ENCODE assay signal across 22 mouse cellular contexts in the genomic region with DNA sequence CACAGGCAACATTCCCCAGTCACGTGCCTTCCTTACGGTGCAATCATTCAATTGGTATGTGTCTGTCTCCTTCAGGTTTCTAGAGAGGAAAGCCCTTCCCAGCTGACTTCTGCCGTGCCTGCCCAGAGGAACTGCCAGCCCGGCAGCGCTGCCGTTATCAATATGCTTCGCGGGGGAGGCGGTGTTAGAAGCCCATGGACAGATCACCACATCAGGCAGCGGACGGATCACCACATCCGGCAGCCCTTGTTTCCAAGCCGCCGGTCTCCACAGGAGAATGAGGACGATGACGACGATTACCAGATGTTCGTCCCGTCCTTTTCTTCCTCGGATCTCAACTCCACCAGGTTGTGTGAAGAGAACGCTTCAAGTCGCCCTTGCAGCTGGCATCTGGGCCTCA.
"Had no signal": no experiment of that assay in that cellular context is flagged by ENCODE, and none has a peak within 500 bp of the region (broad histone marks: within the 10 kb centered on the region; RNA-seq: fewer than 3 reads in every experiment).

No protein-coding gene starts in this region.

- H3K27me3 ChIP-seq: limb, embryonic 13.5 days; liver, embryonic 12.5 days; liver, embryonic 15.5 days; lung, embryonic 15.5 days; megakaryocyte, embryonic 14.5 days; midbrain, embryonic 13.5 days; neural tube, embryonic 13.5 days had no signal

- H3K4me1 ChIP-seq: limb, embryonic 13.5 days; liver, embryonic 12.5 days; liver, embryonic 15.5 days; lung, embryonic 15.5 days; megakaryocyte, embryonic 14.5 days; midbrain, embryonic 10.5 days; midbrain, embryonic 13.5 days; neural tube, embryonic 13.5 days had no signal

- H3K4me3 ChIP-seq: layer of hippocampus, adult 2 months; limb, embryonic 10.5 days; limb, embryonic 13.5 days; liver, embryonic 12.5 days; liver, embryonic 15.5 days; lung, embryonic 15.5 days; megakaryocyte, embryonic 14.5 days; midbrain, embryonic 10.5 days; midbrain, embryonic 13.5 days; myocyte; neural tube, embryonic 13.5 days had no signal

- H3K27ac ChIP-seq: kidney, postnatal 0 days; layer of hippocampus, adult 2 months; limb, embryonic 10.5 days; limb, embryonic 13.5 days; liver, embryonic 12.5 days; liver, embryonic 15.5 days; lung, embryonic 15.5 days; midbrain, embryonic 10.5 days; midbrain, embryonic 13.5 days; neural tube, embryonic 13.5 days had no signal

- ATAC-seq: liver, embryonic 12.5 days; midbrain, embryonic 13.5 days; midbrain, embryonic 16.5 days had no signal

- H3K4me2 ChIP-seq: limb, embryonic 13.5 days; liver, embryonic 12.5 days; liver, embryonic 15.5 days; lung, embryonic 15.5 days; midbrain, embryonic 13.5 days; neural tube, embryonic 13.5 days had no signal

- DNase-seq: kidney, postnatal 25 days; layer of hippocampus, adult 9-11 months; liver; lung, adult 18-20 months; lung, postnatal 10 days; lung, postnatal 36 days; retina, postnatal 1 day; right cerebral cortex, postnatal 25 days; thymus, postnatal 25 days had no signal

- H3K9me3 ChIP-seq: limb, embryonic 10.5 days; limb, embryonic 13.5 days; liver, embryonic 12.5 days; liver, embryonic 15.5 days; lung, embryonic 15.5 days; midbrain, embryonic 10.5 days; midbrain, embryonic 13.5 days; neural tube, embryonic 13.5 days had no signal

- H3K36me3 ChIP-seq: liver, embryonic 15.5 days had no signal

- H3K9ac ChIP-seq: limb, embryonic 13.5 days; liver, embryonic 12.5 days; liver, embryonic 15.5 days; lung, embryonic 15.5 days; midbrain, embryonic 13.5 days; neural tube, embryonic 13.5 days had no signal
